In the genomic region with DNA sequence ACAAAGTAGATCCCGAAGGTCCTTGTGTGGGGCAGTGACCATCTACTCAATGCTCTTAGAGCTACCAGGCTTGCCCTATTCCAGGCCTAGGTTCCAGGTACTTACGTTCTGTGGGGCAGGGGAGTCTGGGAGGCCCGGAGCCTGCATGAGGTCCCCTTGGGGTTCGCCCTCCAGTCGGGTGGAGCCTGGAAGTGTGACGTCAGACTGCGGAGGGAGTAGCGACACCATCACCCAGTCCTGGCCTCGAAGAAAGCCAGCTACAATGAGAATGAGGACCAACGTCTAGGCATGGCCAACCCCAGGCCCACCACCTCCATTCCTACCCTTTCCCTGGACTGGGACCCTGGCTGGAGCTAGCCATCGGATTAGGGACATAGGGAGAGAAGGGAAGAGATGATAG, we compare ENCODE assay signal across 37 mouse cellular contexts. TPM values are rescaled to one million over a fixed set of nuclear protein-coding genes. Genes with fewer than 3 reads are reported as not detected.
"Had no signal": no experiment of that assay in that cellular context is flagged by ENCODE, and none has a peak within 500 bp of the region (broad histone marks: within the 10 kb centered on the region; RNA-seq: fewer than 3 reads in every experiment).

No protein-coding gene starts in this region.

- H3K27me3 ChIP-seq: limb, embryonic 12.5 days; limb, embryonic 13.5 days; limb, embryonic 15.5 days; liver, embryonic 15.5 days; lung, embryonic 15.5 days; midbrain, embryonic 12.5 days; midbrain, embryonic 13.5 days; midbrain, embryonic 15.5 days; neural tube, embryonic 12.5 days had no signal

- ATAC-seq: liver, embryonic 12.5 days; liver, postnatal 0 days; lung, postnatal 0 days; midbrain, embryonic 13.5 days; midbrain, embryonic 15.5 days; midbrain, embryonic 16.5 days had no signal

- H3K9me3 ChIP-seq: limb, embryonic 10.5 days; limb, embryonic 12.5 days; limb, embryonic 13.5 days; limb, embryonic 15.5 days; liver, embryonic 12.5 days; liver, embryonic 13.5 days; liver, embryonic 15.5 days; lung, embryonic 15.5 days; megakaryocyte, embryonic 14.5 days; midbrain, embryonic 10.5 days; midbrain, embryonic 12.5 days; midbrain, embryonic 13.5 days; midbrain, embryonic 15.5 days; neural tube, embryonic 12.5 days had no signal

- H3K27ac ChIP-seq: limb, embryonic 10.5 days; limb, embryonic 12.5 days; limb, embryonic 13.5 days; limb, embryonic 15.5 days; liver, embryonic 12.5 days; liver, embryonic 13.5 days; liver, embryonic 14.5 days; liver, embryonic 15.5 days; lung, embryonic 15.5 days; macrophage; midbrain, embryonic 10.5 days; midbrain, embryonic 12.5 days; midbrain, embryonic 13.5 days; midbrain, embryonic 15.5 days; neural tube, embryonic 12.5 days had no signal

- H3K4me2 ChIP-seq: limb, embryonic 12.5 days; limb, embryonic 13.5 days; limb, embryonic 15.5 days; liver, embryonic 11.5 days; liver, embryonic 12.5 days; liver, embryonic 13.5 days; liver, embryonic 15.5 days; lung, embryonic 14.5 days; lung, embryonic 15.5 days; midbrain, embryonic 11.5 days; midbrain, embryonic 12.5 days; midbrain, embryonic 13.5 days; midbrain, embryonic 15.5 days; neural tube, embryonic 12.5 days had no signal

- H3K36me3 ChIP-seq: limb, embryonic 10.5 days; limb, embryonic 12.5 days; limb, embryonic 13.5 days; limb, embryonic 15.5 days; liver, embryonic 12.5 days; liver, embryonic 13.5 days; liver, embryonic 15.5 days; lung, embryonic 15.5 days; midbrain, embryonic 10.5 days; midbrain, embryonic 12.5 days; midbrain, embryonic 13.5 days; midbrain, embryonic 15.5 days; neural tube, embryonic 12.5 days had no signal

- H3K9ac ChIP-seq: limb, embryonic 12.5 days; limb, embryonic 13.5 days; limb, embryonic 15.5 days; liver, embryonic 12.5 days; liver, embryonic 13.5 days; liver, embryonic 14.5 days; liver, embryonic 15.5 days; liver, postnatal 0 days; lung, embryonic 14.5 days; lung, embryonic 15.5 days; midbrain, embryonic 12.5 days; midbrain, embryonic 13.5 days; midbrain, embryonic 15.5 days; neural tube, embryonic 12.5 days had no signal

- H3K4me1 ChIP-seq: limb, embryonic 15.5 days; liver, embryonic 12.5 days; liver, embryonic 15.5 days; midbrain, embryonic 12.5 days; midbrain, embryonic 15.5 days; neural tube, embryonic 12.5 days had no signal

- DNase-seq: left cerebral cortex, postnatal 4 days; liver; liver, embryonic 13.5 days; liver, postnatal 0 days; lung, adult 18-20 months; lung, adult 2 months; lung, embryonic 14.5 days; lung, postnatal 10 days; lung, postnatal 14 days; lung, postnatal 36 days; lung, postnatal 4 days; midbrain, embryonic 14.5 days had no signal

- H3K4me3 ChIP-seq: limb, embryonic 10.5 days; limb, embryonic 12.5 days; limb, embryonic 13.5 days; limb, embryonic 15.5 days; liver, embryonic 12.5 days; liver, embryonic 13.5 days; liver, embryonic 15.5 days; lung, embryonic 15.5 days; megakaryocyte, embryonic 14.5 days; midbrain, embryonic 10.5 days; midbrain, embryonic 12.5 days; midbrain, embryonic 13.5 days; midbrain, embryonic 15.5 days; myocyte; neural tube, embryonic 12.5 days had no signal

RNA-seq across cellular contexts. Expression of gene Foxn1, which starts 14.6 kb away (rescaled TPM):
- polyA plus RNA-seq: limb, embryonic 10.5 days; limb, embryonic 12.5 days; liver, adult 2 months; liver, embryonic 11.5 days; liver, embryonic 12.5 days; liver, embryonic 13.5 days; liver, embryonic 14.5 days; liver, embryonic 15.5 days; liver, embryonic 16.5 days; liver, postnatal 0 days; lung, embryonic 14.5 days; lung, postnatal 0 days; macrophage; midbrain, embryonic 10.5 days; midbrain, embryonic 11.5 days; midbrain, embryonic 12.5 days; midbrain, embryonic 13.5 days; midbrain, embryonic 14.5 days; midbrain, embryonic 15.5 days; midbrain, embryonic 16.5 days; midbrain, postnatal 0 days; neural tube, embryonic 11.5 days; neural tube, embryonic 12.5 days had no signal

RNA-seq across cellular contexts. Expression of gene Slc13a2, which starts 50.3 kb away (rescaled TPM):
- polyA plus RNA-seq: limb, embryonic 10.5 days; limb, embryonic 11.5 days; limb, embryonic 12.5 days; limb, embryonic 13.5 days; liver, embryonic 11.5 days; liver, embryonic 13.5 days; lung, embryonic 14.5 days; midbrain, embryonic 10.5 days; midbrain, embryonic 11.5 days; midbrain, embryonic 12.5 days; midbrain, embryonic 13.5 days; midbrain, embryonic 14.5 days; midbrain, embryonic 15.5 days; midbrain, embryonic 16.5 days; midbrain, postnatal 0 days; neural tube, embryonic 11.5 days; neural tube, embryonic 12.5 days had no signal
